Mouse (Mus musculus) erythroblast, embryonic 14.5 days (primary cell): Measurements from ENCODE around the gene Gmpr2. TPM values are rescaled to one million over a fixed set of nuclear protein-coding genes. Genes with fewer than 3 reads are reported as not detected.

ENCODE experiments used
- H3K27me3 ChIP-seq: 2 replicates; pipeline ENCODE4 v1.6.1; 2012; ENCODE audit warnings: inconsistent platforms; ENCODE audit not compliant: control insufficient read depth
- H3K36me3 ChIP-seq: 2 replicates; pipeline ENCODE4 v1.6.1; 2012; ENCODE audit warnings: mild to moderate bottlenecking, inconsistent platforms; ENCODE audit not compliant: control insufficient read depth
- H3K4me1 ChIP-seq: 2 replicates; pipeline ENCODE4 v1.6.1; 2012; ENCODE audit warnings: inconsistent platforms; ENCODE audit not compliant: control insufficient read depth
- H3K4me3 ChIP-seq: replicated peaks from 2 replicates; pipeline ENCODE3; 2012; ENCODE audit warnings: moderate library complexity, mild to moderate bottlenecking, inconsistent platforms
- H3K9me3 ChIP-seq: 2 replicates; pipeline ENCODE4 v1.6.1; 2012; ENCODE audit warnings: low read length, inconsistent platforms, mixed read lengths; ENCODE audit not compliant: control insufficient read depth
- GATA1 ChIP-seq: IDR thresholded peaks from 2 replicates; pipeline ENCODE4 v1.6.1; 2012; ENCODE audit warnings: low read length, inconsistent platforms, mixed read lengths
- TAL1 ChIP-seq: IDR thresholded peaks from 3 replicates; pipeline ENCODE4 v1.6.1; 2012; ENCODE audit warnings: low read length, inconsistent platforms, mixed read lengths
- polyA plus RNA-seq: library from polyadenylated mRNA; stranded (reverse); fragments of >175 nt; gene quantifications from 2 replicates; pipeline ENCODE4 v1.2.3, GENCODE M21; 2012

The Gmpr2 gene
- polyA plus RNA-seq, 1 experiment, result 1.9 TPM

- Histone ChIP-seq H3K9me3 (no peaks in the 10 kb centered on the region), H3K4me1 (peaks cover 40% of the 10 kb centered on the region), H3K27me3 (no peaks in the 10 kb centered on the region), H3K4me3 (no peak overlapping the region), H3K36me3 (peaks cover 31% of the 10 kb centered on the region)
- TF ChIP-seq TAL1, result no peak
- no peak for TF ChIP-seq GATA1
Measured at GRCm38 (mm10) chr14:55720666-55721065, 48.9 kb downstream of the Gmpr2 start.

GRCm38 (mm10) chr14:55721076-55721475 lies 49.3 kb downstream of the Gmpr2 start:
- Histone ChIP-seq H3K9me3 (no peaks in the 10 kb centered on the region), H3K36me3 (peaks cover 30% of the 10 kb centered on the region), H3K27me3 (no peaks in the 10 kb centered on the region), H3K4me1 (peaks cover 40% of the 10 kb centered on the region), H3K4me3 (peak overlapping the region; percentile 76)
- no peak for TF ChIP-seq GATA1
- TF ChIP-seq TAL1, result no peak

GRCm38 (mm10) chr14:55721700-55722437 lies 50.1 kb downstream of the Gmpr2 start, which contains the start of gene Rabggta:
Gene Rabggta (minus strand): TSS chr14:55722263.
- H3K9me3 ChIP-seq, result no peaks in the 10 kb centered on the region
- peak within 1 kb of the TSS; percentile 76 for H3K4me3 ChIP-seq
- H3K36me3 ChIP-seq, result peaks cover 26% of the 10 kb centered on the region
- TF ChIP-seq GATA1, result no peak
- no peak for TF ChIP-seq TAL1
- H3K27me3 ChIP-seq, result no peaks in the 10 kb centered on the region
- H3K4me1 ChIP-seq, result peaks cover 40% of the 10 kb centered on the region

GRCm38 (mm10) chr14:55722438-55722945 lies 50.8 kb downstream of the Gmpr2 start:
- peak overlapping the region; percentile 76 for H3K4me3 ChIP-seq
- peaks cover 40% of the 10 kb centered on the region for H3K4me1 ChIP-seq
- H3K9me3 ChIP-seq, result no peaks in the 10 kb centered on the region
- H3K36me3 ChIP-seq, result peaks cover 19% of the 10 kb centered on the region
- TF ChIP-seq GATA1 (no peak), TAL1 (no peak)
- no peaks in the 10 kb centered on the region for H3K27me3 ChIP-seq

- peaks cover 40% of the 10 kb centered on the region for H3K4me1 ChIP-seq
- TF ChIP-seq TAL1 (no peak), GATA1 (no peak)
- H3K9me3 ChIP-seq, result no peaks in the 10 kb centered on the region
- H3K36me3 ChIP-seq, result peaks cover 13% of the 10 kb centered on the region
- H3K27me3 ChIP-seq, result peaks cover 6% of the 10 kb centered on the region
- no peak overlapping the region for H3K4me3 ChIP-seq
Measured at GRCm38 (mm10) chr14:55723433-55723832, 51.7 kb downstream of the Gmpr2 start.

GRCm38 (mm10) chr14:55724411-55724871 lies 52.7 kb downstream of the Gmpr2 start:
- Histone ChIP-seq H3K27me3 (peaks cover 6% of the 10 kb centered on the region), H3K9me3 (no peaks in the 10 kb centered on the region), H3K4me1 (peaks cover 40% of the 10 kb centered on the region), H3K4me3 (no peak overlapping the region), H3K36me3 (peaks cover 3% of the 10 kb centered on the region)
- TF ChIP-seq TAL1 (no peak), GATA1 (no peak)

GRCm38 (mm10) chr14:55726261-55726660 lies 54.5 kb downstream of the Gmpr2 start:
- TF ChIP-seq TAL1 (no peak), GATA1 (no peak)
- H3K36me3 ChIP-seq, result no peaks in the 10 kb centered on the region

GRCm38 (mm10) chr14:55727889-55728685 lies 56.3 kb downstream of the Gmpr2 start:
- TF ChIP-seq GATA1 (no peak), TAL1 (no peak)
- H3K4me1 ChIP-seq, result peaks cover 20% of the 10 kb centered on the region
- no peak overlapping the region for H3K4me3 ChIP-seq
- no peaks in the 10 kb centered on the region for H3K9me3 ChIP-seq
- peaks cover 6% of the 10 kb centered on the region for H3K27me3 ChIP-seq
- H3K36me3 ChIP-seq, result no peaks in the 10 kb centered on the region

More at GRCm38 (mm10) chr14:55726261-55726660, 54.5 kb downstream of the Gmpr2 start:
- Histone ChIP-seq H3K4me3 (no peak overlapping the region), H3K27me3 (peaks cover 6% of the 10 kb centered on the region), H3K9me3 (no peaks in the 10 kb centered on the region), H3K4me1 (peaks cover 37% of the 10 kb centered on the region)

Other genes with a start within 250 kb of the Gmpr2 start
- 9.0 and 11.6 TPM in 2 replicates for gene Dhrs4, start 193.2 kb upstream of the Gmpr2 start, polyA plus RNA-seq
- gene Carmil3, start 181.3 kb upstream of the Gmpr2 start, polyA plus RNA-seq, result 0.03 TPM in 1 of 2 replicates, not detected in the other
- not detected in 2 replicates for gene Cpne6, start 161.5 kb upstream of the Gmpr2 start, polyA plus RNA-seq
- gene Nrl, start 147.0 kb upstream of the Gmpr2 start, polyA plus RNA-seq, result 0.01 TPM in 1 of 2 replicates, not detected in the other
- 6.1 and 9.3 TPM in 2 replicates for gene Pck2, start 131.7 kb upstream of the Gmpr2 start, polyA plus RNA-seq
- 3.5 and 4.3 TPM in 2 replicates for gene Dcaf11, start 111.9 kb upstream of the Gmpr2 start, polyA plus RNA-seq
- gene A730061H03Rik, start 111.5 kb upstream of the Gmpr2 start, polyA plus RNA-seq, result not detected in 2 replicates
- not detected in 2 replicates for gene Fitm1, start 96.3 kb upstream of the Gmpr2 start, polyA plus RNA-seq
- gene Psme1, start 93.8 kb upstream of the Gmpr2 start, polyA plus RNA-seq, result 3.2 and 4.3 TPM in 2 replicates
- 3.5 and 3.8 TPM in 2 replicates for gene Emc9, start 86.6 kb upstream of the Gmpr2 start, polyA plus RNA-seq
- gene Psme2, start 80.8 kb upstream of the Gmpr2 start, polyA plus RNA-seq, result 4.4 and 7.0 TPM in 2 replicates
- gene Rnf31, start 80.2 kb upstream of the Gmpr2 start, polyA plus RNA-seq, result 0.86 and 1.1 TPM in 2 replicates
- 3.3 and 4.8 TPM in 2 replicates for gene Irf9, start 68.4 kb upstream of the Gmpr2 start, polyA plus RNA-seq
- gene Rec8, start 53.9 kb upstream of the Gmpr2 start, polyA plus RNA-seq, result 0.14 and 0.15 TPM in 2 replicates
- 2.2 and 2.9 TPM in 2 replicates for gene Ipo4, start 36.0 kb upstream of the Gmpr2 start, polyA plus RNA-seq
- gene Gm49378, start 34.0 kb upstream of the Gmpr2 start, polyA plus RNA-seq, result 0.01 and 0.44 TPM in 2 replicates
- gene Tm9sf1, start 28.1 kb upstream of the Gmpr2 start, polyA plus RNA-seq, result 1.1 and 1.7 TPM in 2 replicates
- 0.05 TPM in 1 of 2 replicates, not detected in the other for gene Tssk4, start 21.8 kb upstream of the Gmpr2 start, polyA plus RNA-seq
- 1.0 and 1.4 TPM in 2 replicates for gene Mdp1, start 11.4 kb upstream of the Gmpr2 start, polyA plus RNA-seq
- gene Nedd8, start 183 bp downstream of the Gmpr2 start, polyA plus RNA-seq, result 6.8 and 9.0 TPM in 2 replicates
- gene Tinf2, start 9.9 kb downstream of the Gmpr2 start, polyA plus RNA-seq, result 3.6 and 4.0 TPM in 2 replicates
- gene Tgm1, start 42.0 kb downstream of the Gmpr2 start, polyA plus RNA-seq, result 0.03 and 0.05 TPM in 2 replicates
- 0.28 and 0.46 TPM in 2 replicates for gene Rabggta, start 50.3 kb downstream of the Gmpr2 start, polyA plus RNA-seq
- gene Dhrs1, start 73.7 kb downstream of the Gmpr2 start, polyA plus RNA-seq, result 0.64 TPM in 1 of 2 replicates, not detected in the other
- gene Nop9, start 73.8 kb downstream of the Gmpr2 start, polyA plus RNA-seq, result 1.1 and 1.5 TPM in 2 replicates
- gene Cideb, start 86.5 kb downstream of the Gmpr2 start, polyA plus RNA-seq, result 0.08 and 0.22 TPM in 2 replicates
- not detected in 2 replicates for gene Ltb4r2, start 89.5 kb downstream of the Gmpr2 start, polyA plus RNA-seq
- gene Ltb4r1, start 94.0 kb downstream of the Gmpr2 start, polyA plus RNA-seq, result 0.08 and 0.13 TPM in 2 replicates
- gene Adcy4, start 112.2 kb downstream of the Gmpr2 start, polyA plus RNA-seq, result 0.02 TPM in 1 of 2 replicates, not detected in the other
- gene Ripk3, start 116.9 kb downstream of the Gmpr2 start, polyA plus RNA-seq, result 0.47 and 0.58 TPM in 2 replicates
- not detected in 2 replicates for gene Nfatc4, start 151.2 kb downstream of the Gmpr2 start, polyA plus RNA-seq
- 0.01 and 0.02 TPM in 2 replicates for gene Nynrin, start 182.1 kb downstream of the Gmpr2 start, polyA plus RNA-seq
- gene Cbln3, start 212.5 kb downstream of the Gmpr2 start, polyA plus RNA-seq, result 0.01 TPM in 1 of 2 replicates, not detected in the other
- 1.3 and 1.9 TPM in 2 replicates for gene Khnyn, start 213.0 kb downstream of the Gmpr2 start, polyA plus RNA-seq
- gene Sdr39u1, start 228.4 kb downstream of the Gmpr2 start, polyA plus RNA-seq, result 0.18 and 0.20 TPM in 2 replicates